Mouse (Mus musculus) myocyte (in vitro differentiated cells): Measurements from ENCODE around the gene Xylt1.

Experiments
- CEBPB ChIP-seq: IDR thresholded peaks from 2 replicates; pipeline ENCODE4 v1.6.1; 2011; ENCODE audit warnings: mild to moderate bottlenecking, moderate library complexity; ENCODE audit not compliant: poor library complexity, insufficient read depth, severe bottlenecking
- E2F4 ChIP-seq: IDR thresholded peaks from one replicate; pipeline ENCODE4 v1.6.1; 2011; ENCODE audit warnings: mild to moderate bottlenecking, control low read depth, moderate library complexity; ENCODE audit not compliant: insufficient read depth
- MAX ChIP-seq: IDR thresholded peaks from one replicate; pipeline ENCODE4 v1.6.1; 2011; ENCODE audit warnings: low read depth, mild to moderate bottlenecking, control low read depth
- MYOD1 ChIP-seq, 3 experiments: IDR thresholded peaks; one replicate each; pipeline ENCODE4 v1.6.1; 2011; ENCODE audit warnings: control low read depth in 2 of 3, low read depth in 2 of 3, mild to moderate bottlenecking in 2 of 3, moderate library complexity in 1 of 3; ENCODE audit not compliant: insufficient read length in 2 of 3, control insufficient read depth in 1 of 3
- MYOG ChIP-seq, 3 experiments: IDR thresholded peaks; one replicate each; pipeline ENCODE4 v1.6.1; 2011; ENCODE audit warnings: control low read depth in 2 of 3, low read depth in 2 of 3, mild to moderate bottlenecking in 2 of 3; ENCODE audit not compliant: insufficient read length in 2 of 3, control insufficient read depth in 1 of 3, insufficient read depth in 1 of 3
- POLR2A ChIP-seq: IDR thresholded peaks from one replicate; pipeline ENCODE4 v1.6.1; 2011; ENCODE audit warnings: low read depth, mild to moderate bottlenecking, control low read depth, moderate library complexity; ENCODE audit not compliant: insufficient read length
- POLR2AphosphoS2 ChIP-seq: IDR thresholded peaks from one replicate; pipeline ENCODE4 v1.6.1; 2011; ENCODE audit warnings: low read depth, control low read depth; ENCODE audit not compliant: insufficient read length
- SRF ChIP-seq: IDR thresholded peaks from one replicate; pipeline ENCODE4 v1.6.1; 2011; ENCODE audit warnings: low read depth; ENCODE audit not compliant: control insufficient read depth, insufficient read length
- TCF12 ChIP-seq: IDR thresholded peaks from one replicate; pipeline ENCODE4 v1.6.1; 2011; ENCODE audit warnings: mild to moderate bottlenecking, control low read depth; ENCODE audit not compliant: poor library complexity, insufficient read depth, severe bottlenecking
- USF1 ChIP-seq: IDR thresholded peaks from one replicate; pipeline ENCODE4 v1.6.1; 2011; ENCODE audit warnings: low read depth, mild to moderate bottlenecking, control low read depth, moderate library complexity

DNA sequence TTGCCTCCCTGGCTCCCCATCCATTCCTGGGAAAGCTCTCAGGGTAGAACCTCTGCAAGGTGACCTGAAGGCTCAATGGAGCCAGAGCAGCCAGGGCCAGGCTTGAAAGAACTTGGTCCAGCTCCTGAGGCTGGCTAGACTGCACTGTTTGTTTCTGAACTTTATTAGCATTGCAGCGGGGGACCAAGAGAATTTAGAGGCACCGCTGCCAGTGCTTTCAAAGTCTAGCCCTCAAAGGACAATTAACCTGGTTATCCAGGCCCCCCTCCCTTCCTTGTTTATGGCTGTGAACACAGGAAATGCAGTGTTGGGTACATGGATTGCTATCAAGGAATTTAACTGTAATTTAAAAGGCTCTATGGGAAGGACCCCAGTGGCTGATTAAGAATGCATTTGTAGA, 177.4 kb downstream of the Xylt1 start:
- TF ChIP-seq MAX (no peak), TCF12 (no peak), CEBPB (no peak), POLR2A (no peak), E2F4 (no peak), MYOD1 (IDR thresholded peaks at IDR 0.05; ENCODE audit: control insufficient read depth in 1 of 3, insufficient read length in 2 of 3, low read depth in 2 of 3) (no peak), POLR2AphosphoS2 (no peak), MYOG (IDR thresholded peaks at IDR 0.05; ENCODE audit: control insufficient read depth in 1 of 3, insufficient read depth in 1 of 3, insufficient read length in 2 of 3, low read depth in 2 of 3) (no peak), USF1 (no peak), SRF (no peak)
